ENCODE assay signal across 11 mouse cellular contexts in the genomic region with DNA sequence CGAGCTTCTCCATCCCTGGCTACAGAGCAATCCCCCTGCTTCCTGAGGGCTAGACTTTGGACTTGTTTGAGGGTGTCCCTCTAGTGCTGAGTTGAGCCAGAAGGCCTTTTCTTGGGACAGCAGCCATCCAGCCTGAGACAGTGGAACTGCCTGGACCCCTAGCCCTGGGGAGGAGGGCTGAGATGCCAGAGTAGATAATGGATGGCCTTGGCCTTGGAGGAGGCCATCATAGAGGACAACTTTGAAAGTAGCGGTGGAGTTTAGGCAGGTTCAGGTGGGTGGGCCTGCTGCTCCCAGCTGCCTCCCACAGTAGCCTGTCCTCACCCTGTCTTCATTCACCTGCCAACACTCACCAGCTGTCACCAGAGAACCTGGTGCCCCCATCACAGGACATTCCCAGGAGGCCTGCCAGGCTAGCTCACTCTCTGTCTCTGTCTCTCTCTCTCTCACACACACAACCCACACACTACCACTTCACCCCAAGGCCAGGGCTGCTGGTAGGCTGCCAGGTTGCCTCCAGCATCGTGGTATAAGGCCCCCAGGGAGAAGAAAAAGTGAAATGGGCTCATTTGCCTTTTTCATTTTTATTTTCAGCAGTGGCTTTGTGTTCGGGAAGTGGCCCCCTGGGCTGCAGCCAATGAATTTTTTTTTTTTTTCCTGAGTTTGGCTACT. TPM values are rescaled to one million over a fixed set of nuclear protein-coding genes. Genes with fewer than 3 reads are reported as not detected.
DNase-seq lines count a peak whose midpoint lies in the region; ATAC-seq lines count a peak whose summit lies in the region.
"Had no signal": no experiment of that assay in that cellular context is flagged by ENCODE, and none has a peak within 500 bp of the region (broad histone marks: within the 10 kb centered on the region; RNA-seq: fewer than 3 reads in every experiment).

No protein-coding gene starts in this region.

- peaks cover 76% of the 10 kb centered on the region for H3K4me1 ChIP-seq in heart, embryonic 16.5 days (ENCODE audit: control insufficient read depth, insufficient read depth, low read length)
- peaks cover 27% of the 10 kb centered on the region for H3K4me1 ChIP-seq in forebrain, embryonic 16.5 days (replicated peaks; ENCODE audit: control insufficient read depth, insufficient read depth, low read length)

- H3K27me3 ChIP-seq in heart, embryonic 16.5 days (ENCODE audit: control insufficient read depth, insufficient read depth, low read length), result no peaks in the 10 kb centered on the region
- H3K27me3 ChIP-seq in forebrain, embryonic 16.5 days (replicated peaks; ENCODE audit: control insufficient read depth, insufficient read depth, low read length), result no peaks in the 10 kb centered on the region
- H3K27me3 ChIP-seq: Patski had no signal

- ATAC-seq in heart, embryonic 16.5 days (replicated peaks; ENCODE audit: extremely low read depth, insufficient read depth, low FRiP score), result no peak
- no peak for ATAC-seq in forebrain, embryonic 16.5 days
- ATAC-seq: Patski had no signal

- H3K4me3 ChIP-seq in heart, embryonic 16.5 days (ENCODE audit: low read length), result no peak overlapping the region
- H3K4me3 ChIP-seq in forebrain, embryonic 16.5 days (replicated peaks; ENCODE audit: low read length), result no peak overlapping the region

- H3K9ac ChIP-seq in heart, embryonic 16.5 days (ENCODE audit: low read length), result 0 out of 2 replicates have a peak overlapping the region, but pooled peaks have one; percentile 31
- no peak overlapping the region for H3K9ac ChIP-seq in forebrain, embryonic 16.5 days (replicated peaks; ENCODE audit: low read depth, low read length)

- intact Hi-C loops in heart, postnatal 14 days (cut with DNase I), result no loop called here

- H3K9me3 ChIP-seq in heart, embryonic 16.5 days (replicated peaks; ENCODE audit: control insufficient read depth, low read length), result no peaks in the 10 kb centered on the region
- H3K9me3 ChIP-seq in forebrain, embryonic 16.5 days (ENCODE audit: control insufficient read depth, low read length), result no peaks in the 10 kb centered on the region

- WGBS in heart, embryonic 16.5 days, result 35% methylated on average over 4 of the region's 4 CpGs
- WGBS in forebrain, embryonic 16.5 days, result 64% methylated on average over 4 of the region's 4 CpGs

- peak; percentile 95 for DNase-seq in heart, adult 11 months
- no peak for DNase-seq in heart, postnatal 14 days
- DNase-seq in thymus, postnatal 14 days, result peak; percentile 20
- DNase-seq in thymus, postnatal 10 days (ENCODE audit: low spot score in 2 of 2), result no peak
- no peak for DNase-seq in c-Kit-positive CD71-positive TER-119-positive erythroid progenitor cells, embryonic 14.5 days (ENCODE audit: low spot score)
- DNase-seq in cerebellum, postnatal 25 days, result no peak
- DNase-seq: cerebellum, adult 9-11 months had no signal

- peaks cover 51% of the 10 kb centered on the region for H3K36me3 ChIP-seq in heart, embryonic 16.5 days (ENCODE audit: control insufficient read depth, insufficient read depth)
- peaks cover under 1% of the 10 kb centered on the region for H3K36me3 ChIP-seq in forebrain, embryonic 16.5 days (ENCODE audit: control insufficient read depth, insufficient read depth)

- peak overlapping the region; percentile 56; the same call in 1 of the 2 replicates for H3K27ac ChIP-seq in heart, embryonic 16.5 days (ENCODE audit: low read length)
- H3K27ac ChIP-seq in forebrain, embryonic 16.5 days (ENCODE audit: low read length), result no peak overlapping the region

- peak overlapping the region; percentile 15; the same call in 1 of the 2 replicates for H3K4me2 ChIP-seq in heart, embryonic 16.5 days (ENCODE audit: low read depth, low read length)
- no peak overlapping the region for H3K4me2 ChIP-seq in forebrain, embryonic 16.5 days (ENCODE audit: low read length)

RNA-seq across cellular contexts. Expression of gene Rbm38, which starts 7.7 kb away (rescaled TPM):
- total RNA-seq in heart, postnatal 14 days (2021), result 100 to 1,000 TPM; 198 to 232 TPM
- 130 and 146 TPM in 2 replicates for polyA plus RNA-seq in heart, embryonic 16.5 days (2015; fragmentation: Nextera tagmentation; extraction: Ambion mirVana)
- polyA plus RNA-seq in forebrain, embryonic 16.5 days (2015; fragmentation: Nextera tagmentation; extraction: Ambion mirVana), result 23.3 and 23.4 TPM in 2 replicates

RNA-seq across cellular contexts. Expression of gene Rae1, which starts 28.0 kb away (rescaled TPM):
- 10 to 100 TPM; 29.6 to 32.7 TPM for total RNA-seq in heart, postnatal 14 days (2021)
- 95.8 and 103 TPM in 2 replicates for polyA plus RNA-seq in heart, embryonic 16.5 days (2015; fragmentation: Nextera tagmentation; extraction: Ambion mirVana)
- polyA plus RNA-seq in forebrain, embryonic 16.5 days (2015; fragmentation: Nextera tagmentation; extraction: Ambion mirVana), result 156 TPM in 2 replicates

RNA-seq across cellular contexts. Expression of gene Spo11, which starts 50.5 kb away (rescaled TPM):
- under 1 TPM; 0.07 to 0.93 TPM for total RNA-seq in heart, postnatal 14 days (2021)
- 0.69 and 1.6 TPM in 2 replicates for polyA plus RNA-seq in heart, embryonic 16.5 days (2015; fragmentation: Nextera tagmentation; extraction: Ambion mirVana)
- 0.68 and 0.75 TPM in 2 replicates for polyA plus RNA-seq in forebrain, embryonic 16.5 days (2015; fragmentation: Nextera tagmentation; extraction: Ambion mirVana)
- polyA plus RNA-seq: lung, postnatal 0 days had no signal

Comparison
In these comparisons a context has a peak if more than half of its experiments do, and no peak if none do; other contexts are left out.
1. DNase-seq: peak in heart, adult 11 months (single experiment) and thymus, postnatal 14 days (single experiment); none in heart, postnatal 14 days (0 of 2), thymus, postnatal 10 days (0 of 2), c-Kit-positive CD71-positive TER-119-positive erythroid progenitor cells, embryonic 14.5 days (single experiment) and cerebellum, postnatal 25 days (0 of 2).